Mouse (Mus musculus) thymus, adult 2 months (tissue): ENCODE results near the gene Fasn. TPM values are rescaled to one million over a fixed set of nuclear protein-coding genes. Genes with fewer than 3 reads are reported as not detected.

Experiments used
- DNase-seq: peaks from one replicate; pipeline ENCODE4 v3.0.0; 2021
- H3K27ac ChIP-seq: fragments of 200-500 bp; 2 replicates; pipeline ENCODE4 v1.5.1; 2012; ENCODE audit warnings: low read length, control low read depth; ENCODE audit not compliant: control insufficient read depth, insufficient read depth
- H3K27me3 ChIP-seq: fragments of 200-500 bp; 2 replicates; pipeline ENCODE4 v1.6.1; 2012; ENCODE audit warnings: mild to moderate bottlenecking, low read length, moderate library complexity, mixed read lengths; ENCODE audit not compliant: control insufficient read depth, insufficient read depth
- H3K36me3 ChIP-seq: fragments of 200-500 bp; 2 replicates; pipeline ENCODE4 v1.6.1; 2012; ENCODE audit warnings: mild to moderate bottlenecking, low read length, moderate library complexity; ENCODE audit not compliant: control insufficient read depth, insufficient read depth
- H3K4me1 ChIP-seq: fragments of 200-500 bp; replicated peaks from 2 replicates; pipeline ENCODE4 v1.6.1; 2012; ENCODE audit warnings: low read length; ENCODE audit not compliant: control insufficient read depth, insufficient read depth
- H3K4me3 ChIP-seq: fragments of 200-500 bp; 2 replicates; pipeline ENCODE4 v1.5.1; 2012; ENCODE audit warnings: mild to moderate bottlenecking, low read length, control low read depth, moderate library complexity; ENCODE audit not compliant: control insufficient read depth, insufficient read depth
- CTCF ChIP-seq: fragments of 200-500 bp; IDR thresholded peaks from 2 replicates; pipeline ENCODE4 v1.5.1; 2012; ENCODE audit warnings: mild to moderate bottlenecking, control low read depth, low read length, moderate library complexity, borderline replicate concordance; ENCODE audit not compliant: control insufficient read depth, poor library complexity, insufficient read depth; ENCODE audit errors: extremely low read depth
- POLR2A ChIP-seq: fragments of 200-500 bp; IDR thresholded peaks from 2 replicates; pipeline ENCODE4 v1.6.1; 2012; ENCODE audit warnings: mild to moderate bottlenecking, low read length, control low read depth, moderate library complexity; ENCODE audit not compliant: control insufficient read depth, poor library complexity, insufficient read depth; ENCODE audit errors: extremely low read depth
- WGBS: fragments of 180-500 bp; shearing (Covaris S2); methylation state at CpG from one replicate; pipeline ENCODE4 v1.1.7; 2018; 5-methylcytosine and 5-hydroxymethylcytosine counted together
- polyA plus RNA-seq: library from polyadenylated mRNA; depleted of rRNA; stranded (reverse); fragments of >200 nt; gene quantifications from 2 replicates; pipeline ENCODE4 v1.2.3, GENCODE M21; 2012; rRNA removed

The Fasn gene
- polyA plus RNA-seq, 1 experiment: 973 TPM

GRCm38 (mm10) chr11:120761811-120762671 is 62.3 kb downstream of the Fasn start:
- no peak for DNase-seq
- TF ChIP-seq POLR2A (no peak), CTCF (no peak)
- WGBS: 86% methylated on average over 14 of the region's 14 CpGs
- Histone ChIP-seq H3K4me3 (no peak overlapping the region), H3K27ac (no peak overlapping the region), H3K27me3 (no peaks in the 10 kb centered on the region), H3K4me1 (no peaks in the 10 kb centered on the region), H3K36me3 (no peaks in the 10 kb centered on the region)

GRCm38 (mm10) chr11:120760236-120760635 is 64.1 kb downstream of the Fasn start:
- H3K27me3 ChIP-seq: no peaks in the 10 kb centered on the region
- no peaks in the 10 kb centered on the region for H3K36me3 ChIP-seq
- WGBS: 59% methylated on average over 9 of the region's 9 CpGs
- DNase-seq: no peak
- no peak overlapping the region for H3K27ac ChIP-seq
- no peak overlapping the region for H3K4me3 ChIP-seq
- no peak for TF ChIP-seq POLR2A
- no peak for TF ChIP-seq CTCF
- no peaks in the 10 kb centered on the region for H3K4me1 ChIP-seq

Other genes starting within 250 kb of the Fasn start
- gene Arhgdia, start 242.9 kb downstream of the Fasn start, polyA plus RNA-seq: 1,184 and 1,219 TPM in 2 replicates
- gene Alyref, start 226.2 kb downstream of the Fasn start, polyA plus RNA-seq: 60.9 and 74.6 TPM in 2 replicates
- gene Anapc11, start 226.1 kb downstream of the Fasn start, polyA plus RNA-seq: 127 and 140 TPM in 2 replicates
- gene Npb, start 216.1 kb downstream of the Fasn start, polyA plus RNA-seq: 2.2 and 2.8 TPM in 2 replicates
- gene Pcyt2, start 206.6 kb downstream of the Fasn start, polyA plus RNA-seq: 247 and 260 TPM in 2 replicates
- gene Sirt7, start 199.3 kb downstream of the Fasn start, polyA plus RNA-seq: 169 and 184 TPM in 2 replicates
- 33.6 and 35.5 TPM in 2 replicates for gene Mafg, start 190.9 kb downstream of the Fasn start, polyA plus RNA-seq
- 2.8 and 3.4 TPM in 2 replicates for gene Pycr1, start 180.8 kb downstream of the Fasn start, polyA plus RNA-seq
- 1.2 and 3.2 TPM in 2 replicates for gene Myadml2, start 176.4 kb downstream of the Fasn start, polyA plus RNA-seq
- gene Notum, start 163.4 kb downstream of the Fasn start, polyA plus RNA-seq: 0.24 and 0.89 TPM in 2 replicates
- gene Aspscr1, start 151.6 kb downstream of the Fasn start, polyA plus RNA-seq: 170 and 183 TPM in 2 replicates
- gene Cenpx, start 110.8 kb downstream of the Fasn start, polyA plus RNA-seq: 103 and 112 TPM in 2 replicates
- gene Lrrc45, start 110.6 kb downstream of the Fasn start, polyA plus RNA-seq: 69.2 and 77.3 TPM in 2 replicates
- gene Rac3, start 103.1 kb downstream of the Fasn start, polyA plus RNA-seq: 22.8 and 26.3 TPM in 2 replicates
- gene Dcxr, start 97.3 kb downstream of the Fasn start, polyA plus RNA-seq: 78.4 and 126 TPM in 2 replicates
- gene Cbr2, start 92.4 kb downstream of the Fasn start, polyA plus RNA-seq: 426 and 617 TPM in 2 replicates
- gene Hmga1b, start 61.8 kb downstream of the Fasn start, polyA plus RNA-seq: 3.3 and 4.5 TPM in 2 replicates
- 87.4 and 102 TPM in 2 replicates for gene Rfng, start 40.3 kb downstream of the Fasn start, polyA plus RNA-seq
- gene Gps1, start 40.3 kb downstream of the Fasn start, polyA plus RNA-seq: 171 and 193 TPM in 2 replicates
- 65.8 and 70.3 TPM in 2 replicates for gene Dus1l, start 28.1 kb downstream of the Fasn start, polyA plus RNA-seq
- 1.6 and 1.7 TPM in 2 replicates for gene Ccdc57, start 108.3 kb upstream of the Fasn start, polyA plus RNA-seq
- 8.0 and 8.5 TPM in 2 replicates for gene Slc16a3, start 123.9 kb upstream of the Fasn start, polyA plus RNA-seq
- 98.2 and 106 TPM in 2 replicates for gene Csnk1d, start 166.8 kb upstream of the Fasn start, polyA plus RNA-seq
- 39.2 and 55.2 TPM in 2 replicates for gene Cd7, start 214.9 kb upstream of the Fasn start, polyA plus RNA-seq
- gene Sectm1b, start 239.0 kb upstream of the Fasn start, polyA plus RNA-seq: 0.97 and 1.2 TPM in 2 replicates